Mouse (Mus musculus): Measurements from ENCODE around the gene Fkbpl. TPM values are rescaled to one million over a fixed set of nuclear protein-coding genes. Genes with fewer than 3 reads are reported as not detected.

The Fkbpl gene
- polyA plus RNA-seq, 1 experiment, result 2.9 TPM

- no peak for TF ChIP-seq POLR2A (IDR thresholded peaks at IDR 0.05; ENCODE audit: borderline replicate concordance, extremely low read depth, low read depth, low read length)
- TF ChIP-seq CTCF (IDR thresholded peaks at IDR 0.05; ENCODE audit: insufficient read depth, low read length), result no peak
- 92% methylated on average over 8 of the region's 8 CpGs for WGBS
- DNase-seq, result no peak
- Histone ChIP-seq H3K4me3 (replicated peaks; ENCODE audit: extremely low read depth, low read depth, low read length) (no peak overlapping the region), H3K4me1 (ENCODE audit: control insufficient read depth, insufficient read depth, low read length) (peaks cover 25% of the 10 kb centered on the region)
Measured at GRCm38 (mm10) chr17:34652985-34653384, 8.4 kb downstream of the Fkbpl start.

GRCm38 (mm10) chr17:34653746-34654285 is 9.3 kb downstream of the Fkbpl start:
- WGBS, result 66% methylated on average over 9 of the region's 9 CpGs
- TF ChIP-seq POLR2A (IDR thresholded peaks at IDR 0.05; ENCODE audit: borderline replicate concordance, extremely low read depth, low read depth, low read length), result no peak
- peak; percentile 51 for TF ChIP-seq CTCF (IDR thresholded peaks at IDR 0.05; ENCODE audit: insufficient read depth, low read length)
- Histone ChIP-seq H3K4me1 (ENCODE audit: control insufficient read depth, insufficient read depth, low read length) (peaks cover 25% of the 10 kb centered on the region), H3K4me3 (replicated peaks; ENCODE audit: extremely low read depth, low read depth, low read length) (no peak overlapping the region)
- DNase-seq, result peak; percentile 70

DNA sequence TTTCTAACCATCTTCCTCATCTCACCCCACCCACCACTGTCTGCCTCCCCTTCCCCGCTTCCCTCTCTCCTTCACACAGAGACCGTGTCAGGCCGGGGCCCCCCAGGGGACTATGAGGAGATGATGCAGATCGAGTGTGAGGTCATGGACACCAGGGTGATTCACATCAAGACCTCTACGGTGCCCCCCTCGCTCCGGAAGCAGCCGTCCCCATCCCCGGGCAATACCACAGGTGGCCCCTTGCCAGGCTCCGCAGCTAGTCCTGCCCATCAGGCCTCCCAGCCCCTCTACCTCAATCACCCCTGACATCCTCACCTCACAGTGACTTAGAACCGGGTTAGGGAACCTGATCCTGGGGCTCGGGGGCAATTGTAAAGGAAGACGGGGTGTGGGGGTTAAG is 9.8 kb downstream of the Fkbpl start:
- TF ChIP-seq CTCF (IDR thresholded peaks at IDR 0.05; ENCODE audit: insufficient read depth, low read length) (no peak), POLR2A (IDR thresholded peaks at IDR 0.05; ENCODE audit: borderline replicate concordance, extremely low read depth, low read depth, low read length) (no peak)
- 85% methylated on average over 13 of the region's 13 CpGs for WGBS
- H3K4me1 ChIP-seq (ENCODE audit: control insufficient read depth, insufficient read depth, low read length), result peaks cover 27% of the 10 kb centered on the region
- H3K4me3 ChIP-seq (replicated peaks; ENCODE audit: extremely low read depth, low read depth, low read length), result no peak overlapping the region
- DNase-seq, result no peak

GRCm38 (mm10) chr17:34655160-34655559 is 10.6 kb downstream of the Fkbpl start:
- peak; percentile 15; the same call in 1 of the 2 replicates for TF ChIP-seq POLR2A (IDR thresholded peaks at IDR 0.05; ENCODE audit: borderline replicate concordance, extremely low read depth, low read depth, low read length)
- TF ChIP-seq CTCF (IDR thresholded peaks at IDR 0.05; ENCODE audit: insufficient read depth, low read length), result no peak
- 49% methylated on average over 7 of the region's 7 CpGs for WGBS
- H3K4me3 ChIP-seq (replicated peaks; ENCODE audit: extremely low read depth, low read depth, low read length), result no peak overlapping the region
- DNase-seq, result peak; percentile 70
- H3K4me1 ChIP-seq (ENCODE audit: control insufficient read depth, insufficient read depth, low read length), result peaks cover 31% of the 10 kb centered on the region

DNA sequence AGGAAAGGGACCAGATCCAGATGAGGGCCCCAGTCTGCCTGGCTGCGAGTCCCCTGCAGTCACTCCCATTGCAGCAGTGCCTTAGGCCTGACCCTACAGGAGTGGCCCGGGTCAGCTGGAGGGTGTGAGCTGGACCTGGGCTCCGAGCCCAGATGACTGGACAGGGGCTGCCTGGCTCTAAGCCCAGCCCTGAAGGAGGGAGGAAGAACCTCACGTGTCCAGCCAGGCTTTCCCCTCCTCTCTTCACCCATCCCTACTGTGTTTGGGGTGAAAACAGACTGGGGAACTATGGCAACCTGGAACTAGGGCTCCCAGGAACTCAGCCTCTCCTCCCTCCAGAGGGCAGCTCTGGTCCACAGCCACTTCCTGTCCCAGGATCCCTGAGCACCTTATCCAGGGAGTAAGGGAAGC is 11.0 kb downstream of the Fkbpl start:
- Histone ChIP-seq H3K4me3 (replicated peaks; ENCODE audit: extremely low read depth, low read depth, low read length) (no peak overlapping the region), H3K4me1 (ENCODE audit: control insufficient read depth, insufficient read depth, low read length) (peaks cover 31% of the 10 kb centered on the region)
- peak; percentile 86 for DNase-seq
- TF ChIP-seq POLR2A (IDR thresholded peaks at IDR 0.05; ENCODE audit: borderline replicate concordance, extremely low read depth, low read depth, low read length), result peak; percentile 10; the same call in 1 of the 2 replicates
- peak; percentile 40; the same call in 1 of the 2 replicates for TF ChIP-seq CTCF (IDR thresholded peaks at IDR 0.05; ENCODE audit: insufficient read depth, low read length)
- 7% methylated on average over 4 of the region's 4 CpGs for WGBS

- Histone ChIP-seq H3K4me1 (ENCODE audit: control insufficient read depth, insufficient read depth, low read length) (peaks cover 37% of the 10 kb centered on the region), H3K4me3 (replicated peaks; ENCODE audit: extremely low read depth, low read depth, low read length) (no peak overlapping the region)
- no peak for DNase-seq
Measured at GRCm38 (mm10) chr17:34656666-34657065, 12.1 kb downstream of the Fkbpl start.

GRCm38 (mm10) chr17:34657271-34657670 is 12.7 kb downstream of the Fkbpl start:
- 26% methylated on average over 2 of the region's 2 CpGs for WGBS
- no peak for TF ChIP-seq CTCF (IDR thresholded peaks at IDR 0.05; ENCODE audit: insufficient read depth, low read length)
- TF ChIP-seq POLR2A (IDR thresholded peaks at IDR 0.05; ENCODE audit: borderline replicate concordance, extremely low read depth, low read depth, low read length), result no peak
- H3K4me1 ChIP-seq (ENCODE audit: control insufficient read depth, insufficient read depth, low read length), result peaks cover 38% of the 10 kb centered on the region
- no peak for DNase-seq
- no peak overlapping the region for H3K4me3 ChIP-seq (replicated peaks; ENCODE audit: extremely low read depth, low read depth, low read length)

More at GRCm38 (mm10) chr17:34656666-34657065, 12.1 kb downstream of the Fkbpl start:
- TF ChIP-seq CTCF (IDR thresholded peaks at IDR 0.05; ENCODE audit: insufficient read depth, low read length), result no peak
- no peak for TF ChIP-seq POLR2A (IDR thresholded peaks at IDR 0.05; ENCODE audit: borderline replicate concordance, extremely low read depth, low read depth, low read length)
- 56% methylated on average over 8 of the region's 8 CpGs for WGBS

GRCm38 (mm10) chr17:34658145-34658544 is 13.6 kb downstream of the Fkbpl start:
- DNase-seq, result no peak
- no peak overlapping the region for H3K4me3 ChIP-seq (replicated peaks; ENCODE audit: extremely low read depth, low read depth, low read length)
- WGBS, result 68% methylated on average over 2 of the region's 2 CpGs
- H3K4me1 ChIP-seq (ENCODE audit: control insufficient read depth, insufficient read depth, low read length), result peaks cover 38% of the 10 kb centered on the region
- TF ChIP-seq CTCF (IDR thresholded peaks at IDR 0.05; ENCODE audit: insufficient read depth, low read length) (no peak), POLR2A (IDR thresholded peaks at IDR 0.05; ENCODE audit: borderline replicate concordance, extremely low read depth, low read depth, low read length) (no peak)

DNA sequence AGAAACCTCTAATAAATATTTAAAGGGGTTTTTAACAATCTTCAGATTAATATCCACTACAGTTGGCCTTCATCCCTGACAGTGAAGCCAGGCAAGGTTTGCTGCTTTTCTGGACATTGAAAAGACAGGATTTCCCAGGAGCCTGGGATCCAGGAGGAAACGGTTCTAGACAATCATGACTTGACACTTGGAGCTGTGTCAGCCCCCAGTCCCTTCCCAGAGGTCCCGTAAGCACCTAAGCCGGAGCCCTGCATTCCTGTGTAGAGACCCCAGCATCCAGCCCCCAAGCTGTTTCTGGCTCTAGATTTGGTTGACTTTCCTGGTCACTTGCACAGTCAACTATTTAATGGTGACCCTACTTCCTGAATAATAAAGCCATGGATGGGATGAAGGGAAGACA is 14.0 kb downstream of the Fkbpl start:
- no peak for DNase-seq

DNA sequence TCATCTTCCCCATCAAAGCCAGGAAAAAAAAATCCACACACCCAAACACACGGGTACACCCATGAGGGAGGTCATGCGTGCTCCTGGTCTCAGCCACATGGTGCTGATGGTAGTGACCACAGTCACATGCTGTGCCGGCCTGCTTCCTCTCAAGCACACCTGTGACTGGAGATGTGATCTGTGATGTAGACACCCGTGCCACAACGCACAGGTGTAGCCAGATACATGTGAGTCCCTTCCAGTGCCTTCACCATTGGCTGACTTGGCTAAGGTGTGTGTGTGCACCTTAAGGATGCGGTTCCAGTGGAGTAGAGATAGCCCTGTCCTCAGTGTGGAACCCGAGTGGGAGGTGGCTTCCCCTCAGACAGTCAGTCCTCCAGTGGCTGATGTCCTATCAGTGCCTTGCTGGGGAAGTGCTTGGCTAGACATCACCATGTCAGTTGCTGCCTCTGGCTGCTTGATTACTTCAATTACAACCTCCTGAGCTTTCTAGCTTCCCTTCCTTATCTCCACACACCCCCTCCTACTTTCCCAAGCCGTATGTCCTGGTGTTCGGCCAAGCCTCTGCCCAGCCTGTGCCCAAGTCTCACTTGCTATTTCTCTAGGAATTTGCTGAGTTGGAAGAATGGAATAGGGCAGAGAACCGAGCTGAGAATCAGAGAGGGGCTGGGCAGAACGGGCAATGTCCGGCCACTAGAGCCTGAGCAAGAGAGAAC is 14.8 kb downstream of the Fkbpl start:
- DNase-seq, result no peak
- no peak for TF ChIP-seq CTCF (IDR thresholded peaks at IDR 0.05; ENCODE audit: insufficient read depth, low read length)
- TF ChIP-seq POLR2A (IDR thresholded peaks at IDR 0.05; ENCODE audit: borderline replicate concordance, extremely low read depth, low read depth, low read length), result no peak
- peaks cover 34% of the 10 kb centered on the region for H3K4me1 ChIP-seq (ENCODE audit: control insufficient read depth, insufficient read depth, low read length)
- no peak overlapping the region for H3K4me3 ChIP-seq (replicated peaks; ENCODE audit: extremely low read depth, low read depth, low read length)
- WGBS, result 46% methylated on average over 12 of the region's 12 CpGs

More for the DNA sequence above, 14.0 kb downstream of the Fkbpl start:
- WGBS, result 79% methylated on average over 3 of the region's 3 CpGs
- Histone ChIP-seq H3K4me1 (ENCODE audit: control insufficient read depth, insufficient read depth, low read length) (peaks cover 38% of the 10 kb centered on the region), H3K4me3 (replicated peaks; ENCODE audit: extremely low read depth, low read depth, low read length) (no peak overlapping the region)
- TF ChIP-seq CTCF (IDR thresholded peaks at IDR 0.05; ENCODE audit: insufficient read depth, low read length) (no peak), POLR2A (IDR thresholded peaks at IDR 0.05; ENCODE audit: borderline replicate concordance, extremely low read depth, low read depth, low read length) (no peak)
